Mouse (Mus musculus) MEL-GATA-1-ER (cell line): ENCODE measurements around the gene Nip7.
"Not testable (repeated sequence)": the region's sequence is repeated elsewhere in the genome, so short reads cannot be mapped to it uniquely, and the experiment has no call there.

Experiments
- DNase-seq: peaks from one replicate; pipeline ENCODE4 v3.0.0-alpha.2; 2012; ENCODE audit warnings: low read depth; ENCODE audit errors: extremely low read depth

Gene Nip7

GRCm38 (mm10) chr8:107056076-107056972 is at the start of gene Nip7, which contains the start of gene Cog8:
TSS of gene Nip7 (plus strand) at chr8:107056877.
TSS of gene Cog8 (minus strand) at chr8:107056689.
- DNase-seq, result peak; percentile 96

GRCm38 (mm10) chr8:107007795-107008194 is 48.9 kb upstream of the Nip7 start:
- DNase-seq, result no peak

- DNase-seq, result no peak
Measured at GRCm38 (mm10) chr8:107012666-107013065, 44.0 kb upstream of the Nip7 start.

- DNase-seq, result no peak
Measured at GRCm38 (mm10) chr8:107014915-107015314, 41.8 kb upstream of the Nip7 start.

DNA sequence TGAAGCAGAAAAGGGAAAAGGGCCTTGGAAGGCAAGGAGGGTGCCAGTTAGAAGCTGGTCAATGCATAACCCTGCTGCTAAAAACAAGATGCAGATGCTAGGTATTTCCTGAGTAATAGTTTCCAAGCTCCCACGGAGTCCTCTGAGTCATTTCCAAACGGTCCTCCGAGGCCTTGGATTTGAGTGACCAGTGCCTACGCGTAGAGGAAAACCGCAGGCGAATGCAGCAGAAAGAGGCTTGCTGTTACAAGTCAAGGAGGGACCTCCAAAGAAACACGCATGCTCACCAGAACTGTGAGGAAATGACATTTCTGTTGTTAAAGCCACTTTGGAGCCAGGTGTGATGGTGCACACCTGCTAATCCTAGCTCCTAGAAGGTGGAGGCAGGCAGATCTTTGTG is 33.2 kb upstream of the Nip7 start:
- DNase-seq, result no peak

- DNase-seq, result no peak
Measured at GRCm38 (mm10) chr8:107029310-107029709, 27.4 kb upstream of the Nip7 start.

DNA sequence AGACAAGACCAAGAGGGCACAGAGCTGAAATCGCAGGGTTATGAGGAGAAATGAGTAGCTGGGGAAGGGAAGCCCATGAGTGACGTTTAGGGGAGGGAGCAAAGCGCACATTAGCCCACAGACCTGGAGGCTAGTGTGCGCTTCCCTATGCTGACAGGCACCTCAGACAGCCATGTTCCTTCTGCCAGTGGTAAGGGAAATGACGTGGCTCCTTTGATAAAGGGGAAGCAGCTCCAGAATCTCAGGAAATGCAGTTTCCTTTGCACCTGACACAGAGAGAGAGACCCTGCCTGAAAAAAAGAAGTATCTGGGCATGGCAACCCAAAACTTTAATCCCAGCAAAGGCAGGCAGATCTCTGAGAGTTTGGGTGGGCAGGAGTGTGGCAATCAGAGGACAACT is 26.6 kb upstream of the Nip7 start:
- DNase-seq, result peak; percentile 60

- DNase-seq, result peak; percentile 74
Measured at GRCm38 (mm10) chr8:107030650-107031576, 25.8 kb upstream of the Nip7 start, which contains the start of gene Vps4a. TSS of gene Vps4a (plus strand) at chr8:107031222.

GRCm38 (mm10) chr8:107031577-107032090 is 25.0 kb upstream of the Nip7 start:
- no peak for DNase-seq

GRCm38 (mm10) chr8:107033609-107034008 is 23.1 kb upstream of the Nip7 start:
- DNase-seq, result not testable (repeated sequence)

DNA sequence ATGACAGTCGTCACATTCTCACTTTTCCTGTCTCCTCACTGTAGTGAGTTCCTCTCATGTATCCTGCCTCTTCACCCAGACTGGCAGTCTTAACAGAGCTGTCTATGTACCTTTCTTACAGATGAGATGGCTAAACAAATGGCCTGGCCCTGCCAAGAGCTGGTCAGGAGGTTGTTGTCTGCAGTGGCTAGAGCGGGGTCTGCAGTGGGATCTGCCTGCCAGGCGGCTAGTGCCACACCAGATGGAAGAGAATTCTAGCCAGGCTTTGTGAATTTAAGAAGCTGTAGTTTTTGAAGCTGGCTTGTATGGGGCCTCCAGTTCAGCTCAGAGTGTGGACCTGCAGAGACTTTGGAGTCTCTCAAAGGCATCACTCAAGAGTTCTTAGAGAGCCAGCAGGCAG is 21.0 kb upstream of the Nip7 start:
- DNase-seq, result no peak

DNA sequence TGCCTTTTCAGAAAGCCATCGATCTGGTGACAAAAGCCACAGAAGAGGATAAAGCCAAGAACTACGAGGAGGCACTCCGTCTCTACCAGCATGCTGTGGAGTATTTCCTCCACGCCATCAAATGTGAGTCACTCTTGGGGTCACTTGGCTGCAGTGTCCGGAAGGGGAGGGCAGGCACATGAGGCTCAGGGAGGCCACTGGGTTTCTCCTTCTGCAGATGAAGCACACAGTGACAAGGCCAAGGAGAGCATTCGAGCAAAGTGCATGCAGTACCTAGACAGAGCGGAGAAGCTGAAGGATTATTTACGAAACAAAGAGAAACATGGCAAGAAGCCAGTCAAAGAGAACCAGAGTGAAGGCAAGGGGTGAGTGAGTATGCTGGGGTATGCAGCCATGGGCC is 20.1 kb upstream of the Nip7 start:
- DNase-seq, result no peak

GRCm38 (mm10) chr8:107040632-107041031 is 16.0 kb upstream of the Nip7 start:
- peak; percentile 24 for DNase-seq

DNA sequence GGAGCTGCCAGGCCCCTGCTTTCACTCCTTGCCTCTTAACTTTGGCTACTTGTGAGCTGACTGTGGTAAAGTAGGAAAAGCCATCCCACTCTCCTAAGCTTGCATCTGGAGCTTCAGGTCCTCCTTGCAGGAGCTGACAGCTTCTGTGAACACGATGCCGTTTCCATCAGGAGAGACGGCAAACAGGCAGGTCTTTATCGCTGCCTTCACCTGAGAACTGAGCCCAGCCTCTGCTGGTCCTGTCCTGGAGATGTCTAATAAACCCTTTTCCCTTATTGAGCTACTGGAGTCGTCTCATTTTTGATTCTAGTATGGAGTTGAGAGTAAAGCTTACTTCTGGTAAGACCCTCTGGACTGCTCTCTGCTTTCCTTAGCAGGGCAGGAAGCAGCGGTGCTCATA is 11.2 kb upstream of the Nip7 start:
- DNase-seq, result no peak

DNA sequence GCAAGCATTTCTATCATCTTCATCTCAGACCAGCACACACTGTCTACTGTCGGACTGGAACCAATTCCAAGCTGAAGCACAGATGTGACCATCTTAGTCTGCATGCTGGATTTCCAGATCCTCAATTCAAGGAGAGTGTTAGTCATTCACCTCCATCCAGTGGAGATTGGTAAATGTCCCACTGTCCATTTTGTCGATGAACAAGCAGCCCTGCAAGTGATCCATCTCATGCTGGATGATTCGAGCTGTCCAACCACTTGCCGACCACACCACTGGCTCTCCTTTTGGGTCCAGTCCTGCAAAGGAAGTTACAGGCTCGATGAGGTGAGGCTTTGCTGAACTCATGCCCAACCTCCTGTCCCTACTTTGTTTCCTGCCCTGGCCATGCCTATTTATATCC is 9.7 kb upstream of the Nip7 start:
- DNase-seq, result no peak

DNA sequence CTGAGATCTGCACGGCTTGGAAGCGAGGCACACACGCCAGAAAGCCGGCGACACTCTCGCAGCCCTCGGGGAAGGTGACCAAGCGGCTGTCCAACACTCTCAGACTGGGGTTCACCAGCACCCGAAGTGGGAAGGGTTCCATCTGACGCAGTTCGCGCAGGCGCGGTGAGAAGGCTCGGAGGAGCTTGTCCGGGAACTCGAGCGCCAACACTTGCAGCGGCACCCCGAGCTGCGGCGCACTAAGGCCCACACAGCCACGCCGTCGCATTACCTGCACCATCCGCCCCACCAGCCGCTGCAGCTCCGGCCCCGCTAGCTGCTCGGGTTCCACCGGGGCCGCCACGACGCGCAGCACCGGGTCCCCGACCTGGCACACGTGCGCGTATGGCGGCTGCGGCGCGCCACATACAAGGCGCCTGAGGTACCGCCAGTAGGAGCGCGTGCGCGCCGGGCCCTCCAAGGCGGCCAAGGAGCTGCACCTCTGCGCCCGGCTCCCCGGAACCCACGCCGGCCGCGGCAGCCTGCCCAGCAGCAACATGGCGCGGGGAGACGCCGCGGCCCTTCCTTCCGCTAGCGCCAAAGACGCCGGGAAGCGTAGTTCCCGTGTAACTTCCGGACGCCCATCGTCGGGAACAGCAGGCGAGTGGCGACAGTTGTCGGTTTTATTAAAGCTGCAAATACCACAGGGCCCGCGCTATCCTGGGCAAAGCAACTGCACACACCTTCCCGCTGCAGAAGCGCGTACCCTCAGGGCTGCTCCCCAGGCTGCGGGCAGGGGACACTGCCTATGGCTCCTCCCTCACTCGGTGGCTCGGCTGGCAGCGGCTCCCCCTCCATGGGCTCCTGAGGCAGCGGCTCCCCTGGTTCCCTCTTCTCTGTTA is 8.4 kb upstream of the Nip7 start, which contains the start of gene Pdf:
Gene Pdf, minus strand, starts transcription at position 554 of the 881 bp plus-strand sequence.
- DNase-seq, result peak; percentile 55

- DNase-seq, result no peak
Measured at GRCm38 (mm10) chr8:107049480-107049879, 7.2 kb upstream of the Nip7 start.

- DNase-seq, result no peak
Measured at GRCm38 (mm10) chr8:107052046-107052445, 4.6 kb upstream of the Nip7 start.

DNA sequence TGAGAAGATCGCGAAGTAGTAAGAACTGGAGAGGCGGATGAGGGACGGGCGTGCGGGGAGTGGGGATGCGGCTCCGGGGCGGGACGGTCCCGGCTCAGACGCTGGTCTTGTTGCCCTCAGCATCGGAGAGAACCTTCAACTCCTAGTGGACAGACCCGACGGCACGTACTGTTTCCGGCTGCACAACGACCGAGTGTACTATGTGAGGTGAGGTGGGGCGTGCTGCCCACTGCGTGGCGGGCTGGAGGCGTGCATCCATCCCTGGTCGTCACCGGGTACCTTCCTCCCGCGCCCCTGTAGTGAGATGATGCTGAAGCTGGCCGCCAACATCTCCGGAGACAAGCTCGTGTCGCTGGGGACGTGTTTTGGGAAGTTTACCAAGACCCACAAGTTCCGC is 294 bp downstream of the Nip7 start:
- DNase-seq, result peak; percentile 32

GRCm38 (mm10) chr8:107062613-107063012 is 5.9 kb downstream of the Nip7 start:
- no peak for DNase-seq
